Mouse (Mus musculus): ENCODE data around the gene Gm20388.

Gm20388 gene

DNA sequence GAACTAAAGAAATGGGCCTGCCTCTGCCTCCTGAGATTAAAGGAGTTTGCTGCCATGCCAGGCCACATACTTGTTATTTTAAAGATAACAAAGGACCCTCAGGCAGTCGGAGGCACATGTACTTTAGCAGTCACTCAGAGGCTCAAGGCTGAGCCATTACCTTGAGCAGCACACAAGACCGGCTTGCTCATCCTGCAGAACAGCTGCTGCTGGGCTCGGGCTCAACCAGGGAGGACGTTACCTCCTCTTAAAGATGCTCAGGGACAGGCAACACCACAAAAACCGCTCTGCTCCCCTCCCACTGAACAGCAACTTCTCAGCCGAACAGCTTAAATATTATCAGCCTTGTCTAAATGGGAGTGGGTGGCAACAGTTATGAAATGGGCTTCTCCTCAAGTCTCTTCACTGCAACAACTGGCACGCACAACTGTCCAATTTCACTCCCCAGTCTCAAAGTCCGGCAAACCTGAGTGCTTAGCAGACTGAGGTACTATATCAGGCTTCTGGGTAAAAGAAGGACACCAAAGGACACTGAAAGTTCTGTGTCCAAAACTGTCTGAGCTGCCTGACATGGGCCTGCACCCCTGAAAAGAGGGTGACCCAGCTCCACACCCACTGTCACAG lies 2991.4 kb downstream of the Gm20388 start:
- no peak for DNase-seq (ENCODE audit: inconsistent ontology term)

DNA sequence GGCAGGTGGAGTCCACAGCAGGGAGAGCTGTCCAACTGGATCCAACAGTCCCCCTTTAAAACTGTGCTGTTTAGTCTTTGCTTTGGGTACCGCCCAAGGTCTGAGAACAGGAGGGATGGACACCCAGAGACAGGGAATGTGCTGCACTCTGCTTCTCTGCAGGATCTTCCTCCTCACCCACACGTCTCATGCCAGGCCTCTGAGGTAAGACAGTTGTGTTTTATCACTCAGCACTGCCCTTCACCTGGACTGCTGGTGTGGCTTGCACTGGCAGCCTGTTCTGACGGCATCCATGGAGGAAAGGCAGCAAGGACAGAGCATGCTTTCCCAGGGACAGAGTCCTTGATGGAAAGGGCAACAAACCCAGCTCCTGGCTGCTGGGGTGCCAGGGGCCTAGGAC lies 2991.9 kb downstream of the Gm20388 start:
- DNase-seq (ENCODE audit: inconsistent ontology term) = no peak

DNA sequence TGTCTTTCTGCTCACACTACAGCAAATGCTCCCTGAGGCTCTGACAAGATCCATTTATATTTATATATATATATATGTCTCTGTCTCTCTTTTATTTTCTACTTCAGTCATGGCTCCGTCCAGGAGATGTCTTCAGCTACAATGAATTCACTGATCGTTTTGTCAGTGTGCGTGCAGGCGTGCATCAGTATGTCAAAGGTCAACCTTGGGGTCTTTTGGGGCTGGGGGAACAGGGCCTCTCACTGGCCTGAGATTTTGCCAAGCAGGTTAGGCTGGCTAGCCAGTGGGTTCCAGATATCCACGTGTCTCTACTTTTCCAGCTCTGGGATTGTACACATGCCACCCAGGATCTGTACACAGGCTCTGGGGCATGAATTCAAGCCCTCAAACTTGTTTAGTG lies 2992.4 kb downstream of the Gm20388 start:
- no peak for DNase-seq (ENCODE audit: inconsistent ontology term)

DNA sequence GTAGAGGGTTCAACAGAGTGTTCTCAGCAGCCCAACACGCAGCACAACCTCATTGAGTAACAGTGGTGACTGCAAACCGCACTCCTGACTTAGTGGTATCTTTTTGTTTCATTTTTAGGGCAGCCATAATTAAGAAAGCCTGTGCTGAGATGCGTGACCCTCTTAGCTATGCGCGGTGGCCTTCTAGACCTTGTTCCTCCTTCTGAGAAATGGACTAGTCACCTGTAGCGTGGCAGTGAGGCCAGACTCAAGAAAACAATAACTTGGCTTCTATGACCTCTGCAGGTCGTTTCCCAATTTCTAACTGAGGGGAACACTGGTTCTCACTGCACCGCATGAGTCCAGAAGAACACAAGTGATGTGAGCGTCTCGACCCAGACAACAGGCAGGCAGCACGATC lies 2993.9 kb downstream of the Gm20388 start:
- DNase-seq (ENCODE audit: inconsistent ontology term) = no peak

DNA sequence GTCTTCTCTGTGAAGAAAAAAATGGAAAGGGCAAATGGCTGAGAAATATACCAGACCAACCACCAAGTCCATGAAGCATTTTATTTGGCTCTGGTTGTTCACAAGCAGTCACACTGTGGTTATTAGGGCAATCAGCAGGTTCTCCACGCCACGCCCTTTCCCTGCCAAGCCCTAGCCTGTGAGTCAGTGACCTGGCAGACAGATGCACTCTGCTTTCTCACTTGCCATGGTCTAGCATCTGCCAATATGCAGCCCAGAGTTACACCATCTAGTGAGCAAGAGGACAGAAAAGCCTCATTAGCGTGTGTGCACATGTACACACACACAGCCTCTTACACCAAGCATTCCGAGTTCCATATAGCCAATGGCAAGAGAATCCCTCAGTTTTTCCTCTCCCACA lies 2994.7 kb downstream of the Gm20388 start:
- DNase-seq (ENCODE audit: inconsistent ontology term) = peak; percentile 90

GRCm38 (mm10) chr8:122906463-122907021 lies 2995.9 kb downstream of the Gm20388 start:
- peak; percentile 99 for DNase-seq (ENCODE audit: inconsistent ontology term)

GRCm38 (mm10) chr8:122912150-122912549 lies 3001.5 kb downstream of the Gm20388 start:
- no peak for DNase-seq (ENCODE audit: inconsistent ontology term)

- DNase-seq (ENCODE audit: inconsistent ontology term) = no peak
Measured at GRCm38 (mm10) chr8:122912871-122913270, 3002.2 kb downstream of the Gm20388 start.

GRCm38 (mm10) chr8:122916766-122917165 lies 3006.1 kb downstream of the Gm20388 start:
- no peak for DNase-seq (ENCODE audit: inconsistent ontology term)

GRCm38 (mm10) chr8:122917531-122918392 lies 3007.1 kb downstream of the Gm20388 start:
- DNase-seq (ENCODE audit: inconsistent ontology term) = no peak

DNA sequence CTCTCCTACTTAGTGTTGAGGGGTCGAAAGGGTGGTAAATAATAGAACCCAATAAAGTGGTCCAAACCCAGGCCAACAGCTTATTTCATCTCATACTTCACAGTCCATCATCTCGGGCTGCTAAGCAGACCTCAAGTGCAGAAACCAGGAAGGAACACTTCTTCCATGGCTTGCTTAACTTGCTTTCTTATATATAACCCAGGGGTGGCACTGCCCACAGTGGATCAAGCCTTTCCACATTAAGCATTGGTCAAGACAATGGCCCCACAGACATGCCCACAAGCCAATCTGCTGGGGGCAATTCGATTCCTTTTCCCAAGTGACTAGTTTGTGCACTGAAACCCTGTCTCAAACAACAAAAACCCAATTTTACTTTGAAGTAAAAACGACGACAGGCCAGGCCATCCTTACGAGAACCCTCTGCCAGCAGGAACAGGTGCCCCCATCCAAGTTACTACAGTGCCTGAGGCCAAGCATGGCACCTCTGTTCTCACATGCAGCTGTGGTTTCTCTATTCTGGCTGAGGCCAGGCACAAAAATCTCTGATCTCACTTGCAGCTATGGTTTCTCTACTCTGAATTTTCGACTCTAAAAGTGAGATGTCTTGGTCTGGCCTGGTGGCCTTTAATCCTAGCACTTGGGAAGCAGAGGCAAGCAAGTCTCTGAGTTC lies 3007.9 kb downstream of the Gm20388 start:
- no peak for DNase-seq (ENCODE audit: inconsistent ontology term)

- DNase-seq (ENCODE audit: inconsistent ontology term) = no peak
Measured at GRCm38 (mm10) chr8:122920890-122921289, 3010.2 kb downstream of the Gm20388 start.

- DNase-seq (ENCODE audit: inconsistent ontology term) = no peak
Measured at GRCm38 (mm10) chr8:122922945-122923344, 3012.3 kb downstream of the Gm20388 start.

GRCm38 (mm10) chr8:122923431-122924090 lies 3012.9 kb downstream of the Gm20388 start:
- peak; percentile 38 for DNase-seq (ENCODE audit: inconsistent ontology term)

- no peak for DNase-seq (ENCODE audit: inconsistent ontology term)
Measured at GRCm38 (mm10) chr8:122924091-122924490, 3013.4 kb downstream of the Gm20388 start.

DNA sequence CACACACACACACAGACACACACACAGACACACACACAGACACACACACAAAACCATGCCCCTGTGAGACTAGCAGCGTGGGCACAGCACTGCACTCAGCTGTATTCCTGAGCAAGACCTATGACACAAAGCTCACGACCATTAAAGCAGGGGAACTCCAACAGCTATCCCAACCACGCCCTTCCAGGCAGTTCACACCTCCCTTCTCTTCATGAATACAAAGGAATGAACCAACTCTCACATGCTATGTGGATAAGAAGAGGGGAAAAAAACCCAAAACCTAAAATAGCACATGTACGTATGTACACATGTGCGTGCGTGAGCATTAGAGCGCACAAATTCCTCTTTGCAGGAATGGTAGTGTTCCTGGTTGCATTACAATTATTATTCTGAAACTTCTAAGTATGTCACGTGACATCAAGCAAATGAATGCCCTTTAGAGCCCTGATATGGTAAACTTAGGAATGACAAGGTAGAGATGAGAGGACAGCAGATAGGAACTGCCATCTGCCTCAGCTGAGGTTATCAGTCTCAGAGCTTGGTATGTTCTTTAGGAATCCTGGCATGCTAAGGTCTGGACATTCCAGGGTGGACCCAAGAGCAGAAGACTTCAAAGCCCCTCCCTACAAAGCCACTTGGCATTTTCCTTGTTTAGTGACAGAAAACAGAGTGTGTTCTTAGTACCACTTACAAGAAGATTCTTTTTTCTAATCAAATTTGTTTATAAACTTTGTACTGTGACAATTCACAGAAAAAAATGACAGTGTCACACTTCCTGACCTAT lies 3015.5 kb downstream of the Gm20388 start:
- no peak for DNase-seq (ENCODE audit: inconsistent ontology term)

GRCm38 (mm10) chr8:122926782-122927181 lies 3016.1 kb downstream of the Gm20388 start:
- no peak for DNase-seq (ENCODE audit: inconsistent ontology term)

DNA sequence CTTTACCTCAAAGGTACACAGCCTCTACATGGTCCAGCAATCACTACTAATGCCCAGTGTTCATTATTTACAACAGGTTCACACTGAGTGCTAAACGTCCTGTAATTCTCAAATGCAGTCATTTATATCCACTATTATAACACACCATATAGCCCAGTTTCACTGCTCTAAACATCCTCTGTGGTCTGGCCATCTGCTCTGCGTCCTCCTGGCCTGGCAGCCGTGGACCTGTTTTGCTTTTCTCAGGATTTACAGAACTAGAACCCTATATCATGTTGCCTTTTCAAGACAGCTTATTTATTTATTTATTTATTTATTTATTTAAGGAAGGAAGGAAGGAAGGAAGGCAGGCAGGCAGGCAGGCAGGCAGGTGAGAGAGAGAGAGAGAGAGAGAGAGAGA lies 3017.2 kb downstream of the Gm20388 start:
- no peak for DNase-seq (ENCODE audit: inconsistent ontology term)

DNA sequence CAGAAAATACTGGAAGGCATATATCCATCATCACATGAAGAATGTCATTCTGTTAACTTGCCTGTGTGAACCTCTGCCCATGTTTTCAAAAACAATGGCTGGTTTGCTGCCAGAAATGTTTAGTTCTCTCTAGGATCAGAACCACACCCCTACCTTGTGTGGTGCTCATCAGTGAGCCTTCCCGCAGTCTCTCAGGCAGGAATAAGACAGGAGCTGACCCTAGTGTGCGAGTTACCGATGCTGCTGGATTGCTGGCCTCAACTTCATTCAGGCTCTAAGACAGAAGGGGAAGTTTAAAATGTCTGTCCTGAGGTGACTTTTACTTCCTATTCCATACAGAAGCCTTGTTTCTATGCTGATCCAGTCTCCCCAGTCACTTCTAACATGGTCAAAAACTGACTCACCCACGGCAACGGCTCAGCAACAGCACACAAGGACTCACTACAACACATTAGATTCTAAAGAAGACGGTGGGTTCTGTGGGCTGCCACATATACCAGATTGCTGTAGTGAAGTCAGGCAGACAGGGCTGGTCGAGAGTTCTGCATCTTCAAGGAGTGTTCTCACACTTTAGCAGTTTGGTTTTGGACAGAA lies 3018.1 kb downstream of the Gm20388 start:
- DNase-seq (ENCODE audit: inconsistent ontology term) = peak; percentile 47

DNA sequence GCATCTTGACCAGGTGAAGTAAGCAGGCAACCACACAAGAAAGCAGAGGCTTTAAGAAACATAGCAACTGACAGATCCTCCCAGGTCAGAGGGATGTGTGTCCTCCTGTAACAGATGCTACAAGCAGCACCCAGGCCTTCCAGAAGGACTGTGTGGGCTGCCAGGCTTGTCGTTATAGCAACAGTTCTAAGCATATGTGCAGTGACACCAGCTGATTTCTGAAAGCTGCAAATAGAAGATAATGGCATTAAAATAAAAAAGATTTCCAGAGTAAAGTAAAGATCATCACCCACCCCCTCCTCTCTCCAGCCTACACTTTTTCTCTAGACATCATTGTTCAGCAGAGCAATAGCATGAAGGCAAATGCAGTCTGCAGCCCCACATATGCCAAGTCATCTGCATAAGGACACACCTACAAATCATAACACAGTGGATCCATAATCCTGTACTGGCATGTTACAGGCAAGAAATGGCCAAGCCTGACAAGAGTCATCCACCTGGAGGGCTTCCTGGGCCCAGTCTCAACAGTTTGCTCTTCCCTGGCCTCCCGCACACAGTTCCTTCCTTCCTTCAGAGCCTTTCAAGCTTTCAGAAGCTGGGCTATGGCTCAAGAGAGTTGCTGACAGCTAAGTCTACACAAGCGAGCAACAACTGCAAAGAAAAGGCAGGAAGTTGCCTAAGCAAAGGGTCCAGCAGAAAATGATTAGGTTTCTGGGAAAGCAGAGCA lies 3021.4 kb downstream of the Gm20388 start:
- DNase-seq (ENCODE audit: inconsistent ontology term) = no peak

All from Muller cell, postnatal 12 days (primary cell).